Mouse (Mus musculus) 416B (cell line): ENCODE measurements at regions not wholly inside any gene's neighbourhood (a gene's known extent, or its start where the extent isn't known, plus 50 kb on each side); places are given as distances from the start of the nearest gene placed in this dataset.

Source experiments
- DNase-seq: peaks from one replicate; pipeline ENCODE4 v3.0.0; 2011; ENCODE audit warnings: low read depth

DNA sequence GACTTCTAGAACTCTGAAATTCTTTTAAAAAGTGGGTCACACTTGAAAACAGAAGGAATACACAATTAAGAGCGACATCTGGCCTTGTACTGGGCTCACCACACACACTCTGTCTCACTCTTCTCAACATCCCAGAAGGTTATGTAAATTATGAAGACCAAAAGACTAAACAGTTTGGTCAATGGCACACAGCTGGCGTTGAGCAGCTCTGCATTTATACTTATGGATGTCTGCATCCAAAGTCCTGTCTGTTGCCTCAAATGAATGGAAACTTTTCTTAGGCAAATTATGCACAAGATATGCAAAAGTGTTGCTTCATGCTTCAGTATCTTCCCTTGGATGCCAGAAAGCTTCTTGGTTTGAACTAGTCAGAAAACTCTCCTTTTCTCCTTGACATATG lies 323.5 kb downstream of the Ppp3ca start:
- DNase-seq, result no peak

DNA sequence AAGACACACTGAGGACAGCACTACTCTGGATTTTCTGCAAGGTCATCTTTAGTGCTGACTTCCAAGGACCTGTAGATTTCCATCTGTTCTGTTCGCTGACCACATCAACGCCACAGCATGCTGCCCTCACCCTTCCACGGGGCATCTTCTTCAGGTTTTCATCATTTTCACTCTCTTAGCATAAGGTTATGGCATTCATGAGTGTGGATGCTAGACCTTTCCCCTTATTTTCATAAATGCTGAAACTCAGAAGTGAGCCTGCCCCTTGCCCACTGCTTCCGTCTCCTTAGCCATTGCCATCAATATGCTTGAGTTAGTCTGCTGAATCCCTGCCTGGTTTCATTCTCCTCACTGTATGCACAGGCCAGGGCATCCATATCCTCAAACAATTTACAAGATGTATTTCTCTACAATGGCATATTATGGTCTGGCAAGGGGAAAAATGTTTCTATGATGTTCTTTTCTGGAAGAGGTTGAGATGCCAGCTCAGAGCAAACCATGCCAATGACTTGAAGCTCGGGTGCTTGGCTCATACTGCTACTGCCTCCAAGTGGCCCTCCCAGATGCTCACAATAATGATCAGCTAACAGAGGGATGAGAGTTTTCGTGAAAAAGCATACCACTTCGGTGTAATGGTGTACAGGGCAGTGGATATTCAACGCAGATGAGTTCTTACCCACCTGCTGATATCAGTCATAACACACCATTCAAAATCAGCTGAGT lies 324.6 kb downstream of the Ppp3ca start:
- DNase-seq, result peak; percentile 14

DNA sequence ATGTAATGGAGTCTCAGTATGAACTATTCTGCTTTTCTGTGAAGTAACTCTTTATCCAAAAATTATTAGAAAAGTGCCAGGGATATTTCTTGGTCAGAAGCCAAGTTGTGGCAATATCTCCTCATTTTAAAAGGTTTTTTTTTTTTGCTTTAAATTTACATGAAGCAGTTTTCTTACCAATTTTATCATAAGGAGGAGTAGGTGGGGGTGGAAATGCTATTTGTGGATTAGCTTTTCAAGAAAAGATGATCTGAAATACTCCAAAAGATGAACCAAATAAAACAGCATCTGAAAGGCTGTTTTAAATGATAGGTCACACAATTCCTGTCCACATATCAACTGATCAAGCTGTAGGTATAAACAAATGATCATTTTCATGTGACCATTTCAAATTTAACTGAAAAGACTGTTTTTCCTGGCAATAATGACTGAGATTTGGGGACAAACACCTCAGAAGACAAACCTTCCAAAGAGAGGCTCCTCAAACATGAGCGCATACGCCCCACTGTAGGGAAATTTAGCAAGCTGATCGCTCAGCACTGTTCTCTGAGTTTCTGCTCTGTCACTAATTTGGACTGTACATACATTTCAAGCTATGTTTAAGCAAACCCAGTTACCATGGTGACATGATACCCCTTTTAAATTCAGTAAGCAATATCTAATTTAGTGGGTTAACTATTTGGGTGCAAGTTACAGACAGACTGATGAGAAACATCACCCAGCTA lies 325.8 kb downstream of the Ppp3ca start:
- no peak for DNase-seq

DNA sequence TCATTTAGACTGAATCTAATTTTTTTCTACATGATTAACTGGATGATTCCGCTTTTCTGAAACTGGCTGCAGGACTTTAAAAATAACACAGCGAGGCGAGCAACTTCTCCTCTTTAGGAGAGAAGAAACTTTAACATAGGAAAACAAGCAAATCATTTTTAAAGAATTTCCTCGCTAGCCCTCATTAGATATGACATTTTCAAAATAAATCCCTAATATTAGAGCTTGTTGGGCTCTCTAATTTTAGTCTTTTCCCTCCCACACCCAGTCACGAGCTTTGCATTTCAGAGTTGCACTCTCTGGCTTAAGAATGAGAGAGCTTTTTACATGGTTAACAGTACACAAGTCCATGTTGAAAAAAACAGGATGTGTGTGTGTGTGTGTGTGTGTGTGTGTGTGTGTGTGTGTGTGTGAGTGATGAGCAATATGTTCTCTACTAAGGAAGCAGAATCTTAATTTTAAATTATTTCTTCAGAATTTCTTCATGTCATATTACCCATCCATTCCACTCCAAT lies 326.5 kb downstream of the Ppp3ca start:
- DNase-seq, result peak; percentile 10

DNA sequence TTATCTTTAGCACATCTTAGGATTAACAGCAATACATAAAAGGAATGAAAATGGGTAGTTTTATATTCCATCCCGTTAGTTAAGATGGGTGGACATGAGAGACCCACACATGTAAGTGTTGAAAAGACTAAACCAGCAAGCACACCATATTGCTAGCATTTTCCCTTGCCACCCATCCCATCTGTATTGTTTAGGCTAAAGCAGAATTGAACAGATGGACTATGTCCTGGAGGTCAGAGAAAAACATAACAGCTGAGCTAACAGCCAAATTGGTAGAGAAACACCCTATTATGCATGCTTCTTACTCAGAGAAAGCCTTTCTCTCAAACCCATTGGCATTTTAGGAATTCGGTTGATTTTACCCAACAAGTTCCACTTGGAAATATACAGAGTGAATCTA lies 329.3 kb upstream of the Emcn start:
- DNase-seq, result no peak

DNA sequence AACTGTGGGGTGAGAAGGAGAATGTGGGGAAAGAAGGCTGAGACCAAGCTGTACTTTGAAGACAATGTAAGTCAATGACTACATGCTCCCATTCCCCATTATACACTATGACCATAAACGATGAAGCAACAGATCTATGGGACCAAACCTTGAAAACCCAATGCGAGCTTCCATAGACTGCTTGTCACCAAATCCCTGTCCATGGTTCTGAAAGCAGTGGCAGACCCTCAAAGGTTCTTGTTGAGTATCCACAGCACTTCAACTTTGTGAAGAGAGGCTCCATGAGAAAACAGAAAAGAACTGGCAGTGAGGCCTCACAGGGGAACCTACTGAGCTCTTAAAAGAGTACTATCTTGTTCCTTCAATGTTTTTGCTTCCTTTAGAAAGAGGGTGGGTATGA lies 326.2 kb upstream of the Emcn start:
- peak; percentile 67 for DNase-seq

DNA sequence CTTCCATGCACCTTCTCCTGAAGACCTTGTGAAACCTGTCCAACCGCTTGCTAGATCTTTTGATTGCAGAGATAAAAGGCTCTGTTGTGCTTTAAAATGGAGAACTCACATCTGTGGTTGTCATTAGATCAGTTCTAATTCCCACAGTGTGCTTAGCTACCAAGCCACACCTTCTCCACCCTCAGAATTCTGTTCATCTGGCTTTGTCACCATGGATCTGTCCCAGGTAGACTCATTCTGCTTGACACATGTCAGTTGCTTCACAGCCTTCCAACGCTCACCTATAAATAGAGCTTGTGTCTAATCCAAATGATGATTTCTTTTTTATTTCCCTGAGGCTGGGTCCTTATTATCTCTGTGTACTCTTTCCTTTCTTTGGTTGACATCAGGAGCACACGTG lies 325.7 kb upstream of the Emcn start:
- DNase-seq, result no peak

DNA sequence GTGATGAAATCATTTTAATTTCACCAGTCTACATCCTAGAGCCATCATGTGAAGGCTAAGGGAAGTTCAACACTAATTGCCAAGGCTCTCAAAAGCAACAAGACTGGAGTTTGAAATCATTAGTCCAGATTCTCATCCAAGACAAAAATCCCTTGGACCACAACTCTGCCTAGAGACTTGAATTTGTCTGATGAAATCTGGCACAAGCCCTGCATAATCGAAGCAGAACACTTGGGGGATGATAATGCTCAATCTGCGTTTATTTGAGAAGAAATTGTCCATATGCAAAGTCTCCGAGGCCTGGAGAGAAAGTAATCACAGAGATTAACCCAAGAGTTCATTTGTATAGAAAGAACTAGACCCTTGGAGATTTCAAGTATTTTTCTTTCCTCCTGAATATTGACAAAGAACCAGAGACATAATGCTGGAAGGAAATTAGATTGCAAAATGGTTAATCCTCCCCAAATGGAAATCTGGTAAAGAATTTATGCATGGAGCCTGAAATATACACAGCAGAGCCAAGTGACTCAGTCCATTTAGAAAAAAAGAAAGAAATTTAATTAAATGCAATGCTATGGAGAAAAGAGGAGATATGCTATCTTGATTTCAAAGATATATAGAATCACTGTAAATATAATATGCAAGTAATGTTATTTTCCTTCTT lies 320.8 kb upstream of the Emcn start:
- DNase-seq, result no peak

DNA sequence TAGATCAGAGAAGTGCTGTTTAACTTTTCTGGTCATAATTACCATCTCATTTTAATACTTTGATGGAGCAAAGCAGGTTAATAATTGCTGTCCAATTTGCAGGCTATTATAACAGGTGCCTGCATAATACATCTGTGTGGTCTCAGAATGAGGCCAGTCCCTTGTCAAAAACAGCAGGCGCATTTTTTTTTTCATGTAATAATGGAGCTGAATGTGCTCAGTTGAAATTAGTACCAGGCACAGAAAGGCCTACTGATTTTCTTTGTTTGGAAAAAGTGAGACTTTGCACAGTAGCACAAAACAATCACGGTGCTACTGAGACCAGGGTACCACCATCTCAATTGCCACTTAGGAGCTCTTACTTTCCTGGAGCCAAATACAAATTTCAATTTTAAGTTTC lies 311.3 kb upstream of the Emcn start:
- DNase-seq, result no peak

DNA sequence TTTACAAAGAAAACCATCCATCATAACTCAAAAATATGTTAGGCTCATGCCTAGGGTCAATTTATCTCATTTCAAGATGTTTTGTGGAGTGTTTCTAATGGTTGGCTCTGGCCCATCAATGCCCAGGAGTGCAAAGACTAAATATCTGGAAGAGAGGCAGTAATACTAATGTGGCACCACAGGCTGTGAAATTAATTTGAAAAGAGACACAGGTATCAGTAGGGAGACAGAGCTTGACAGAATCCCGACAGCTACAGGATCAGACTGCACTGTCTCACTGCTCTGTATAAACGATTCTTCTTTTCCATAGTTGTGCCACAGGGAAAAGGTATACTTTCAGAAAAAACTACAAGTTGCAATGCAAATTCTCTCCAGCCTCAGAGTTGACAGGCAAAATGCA lies 308.1 kb upstream of the Emcn start:
- DNase-seq, result no peak

DNA sequence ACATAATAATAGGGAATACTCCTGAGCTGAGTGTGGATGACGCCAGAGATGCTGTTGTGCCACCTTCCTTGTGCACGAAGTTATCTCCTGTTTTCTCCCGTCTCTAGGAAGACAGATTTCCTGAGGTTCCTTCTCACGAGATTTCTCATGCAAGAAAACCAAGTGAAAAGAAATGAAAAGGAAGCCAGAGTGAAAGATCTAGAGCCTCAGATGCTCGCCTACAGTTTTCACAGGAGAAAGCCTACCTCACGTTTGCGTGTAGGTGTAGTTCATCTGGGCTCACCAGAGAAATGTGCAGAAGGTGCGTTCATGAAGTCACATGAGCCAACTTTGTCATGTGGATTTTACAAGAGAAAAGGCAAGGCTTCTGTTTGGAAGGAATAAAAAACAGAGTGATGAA lies 301.2 kb upstream of the Emcn start:
- no peak for DNase-seq

DNA sequence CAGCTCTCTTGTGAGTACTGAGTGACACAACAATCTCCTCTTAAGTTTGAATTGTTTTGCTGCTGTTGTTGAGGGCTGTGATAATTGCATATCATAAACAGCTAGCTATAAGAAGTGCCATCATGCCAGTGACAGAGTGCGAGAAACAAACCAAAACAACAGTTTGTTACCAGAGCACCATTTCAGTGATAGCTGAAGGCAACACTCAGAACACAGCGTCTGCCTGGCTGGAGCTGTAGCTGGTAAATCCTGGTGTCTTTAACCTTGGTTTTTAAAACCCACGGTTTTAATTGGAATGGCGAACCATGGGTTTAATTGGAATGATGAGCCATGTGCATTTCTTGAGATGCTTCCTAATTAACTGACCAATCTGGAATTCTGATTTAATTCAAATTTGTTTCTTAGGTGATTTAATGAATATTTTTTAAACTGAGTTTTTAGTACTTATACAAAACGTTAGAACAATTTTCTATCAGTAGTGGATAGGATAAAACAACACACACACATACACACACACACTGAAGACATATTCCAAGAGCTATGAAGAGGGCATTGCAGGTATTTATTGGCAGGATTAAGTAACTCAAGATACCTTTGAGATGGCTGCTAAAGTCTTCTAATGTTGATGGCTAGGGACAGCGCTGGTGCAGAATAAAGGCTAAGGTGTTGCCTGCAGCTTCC lies 284.2 kb upstream of the Emcn start:
- no peak for DNase-seq

DNA sequence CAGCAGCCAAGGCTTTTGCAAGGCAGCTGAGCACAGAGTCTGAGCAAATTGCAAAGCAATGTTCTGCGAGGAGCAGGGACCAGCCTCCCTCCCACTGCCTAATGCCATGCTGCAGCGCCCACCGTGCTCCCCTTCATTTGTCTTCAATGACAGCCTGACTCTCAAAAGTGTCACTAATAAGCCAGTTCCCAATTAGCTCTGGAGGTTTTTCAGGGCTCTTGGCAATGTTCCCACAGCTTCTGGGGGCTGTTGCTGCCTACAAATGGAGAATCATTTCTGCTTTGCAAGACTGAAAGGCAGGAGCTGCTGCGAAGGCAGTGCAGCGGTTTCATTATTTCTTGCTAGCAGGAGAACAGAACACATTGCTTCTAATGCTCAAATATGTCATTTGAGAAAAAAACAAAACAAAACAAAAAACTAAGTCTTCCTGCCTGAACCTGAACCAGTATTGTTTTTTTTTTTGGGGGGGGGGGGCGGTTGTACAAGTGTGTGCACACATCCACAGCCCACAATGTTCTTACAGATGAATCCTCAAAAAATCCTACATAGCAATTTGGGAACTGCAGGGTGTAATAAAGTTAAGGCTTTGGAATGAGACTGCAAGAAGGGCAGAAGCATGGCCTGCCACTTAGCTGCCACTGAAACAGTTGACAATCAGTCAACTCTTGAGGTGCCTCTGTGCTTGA lies 283.5 kb upstream of the Emcn start:
- no peak for DNase-seq

DNA sequence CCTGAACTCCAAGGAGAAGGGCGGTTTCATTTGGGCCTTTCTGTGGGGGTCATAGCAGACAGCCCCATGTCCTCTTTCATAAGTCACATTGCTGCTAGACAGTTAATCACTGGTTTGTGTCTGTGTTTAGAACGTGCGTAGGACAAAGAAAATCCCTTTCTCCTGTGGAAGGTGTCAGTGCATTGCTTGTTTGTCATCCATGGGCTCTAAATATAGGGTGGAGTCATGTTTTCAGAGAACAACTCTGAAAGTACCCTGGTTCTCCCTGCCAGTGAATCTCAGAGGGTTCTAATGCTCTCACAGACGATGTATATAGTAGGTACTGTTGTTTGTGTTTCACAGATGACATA lies 283.0 kb upstream of the Emcn start:
- no peak for DNase-seq

DNA sequence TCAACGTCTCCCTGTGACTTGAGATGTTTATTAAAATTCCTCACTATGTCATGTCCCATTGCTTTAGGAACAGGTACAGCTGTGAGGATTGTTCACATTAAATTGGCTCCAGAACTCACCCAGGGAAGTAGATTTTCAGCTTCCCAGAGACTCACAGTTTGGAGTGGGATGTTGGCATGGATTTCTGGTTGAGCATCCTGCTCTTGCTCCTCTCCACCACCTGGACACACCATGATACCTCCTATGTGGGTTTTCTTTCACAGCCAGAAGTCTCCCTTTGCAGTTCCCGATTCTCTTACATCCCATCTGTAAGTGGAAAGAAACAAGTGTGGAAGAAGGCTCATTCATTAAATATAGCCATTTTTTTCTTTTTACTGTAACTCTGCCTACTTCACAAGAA lies 278.8 kb upstream of the Emcn start:
- DNase-seq, result no peak

DNA sequence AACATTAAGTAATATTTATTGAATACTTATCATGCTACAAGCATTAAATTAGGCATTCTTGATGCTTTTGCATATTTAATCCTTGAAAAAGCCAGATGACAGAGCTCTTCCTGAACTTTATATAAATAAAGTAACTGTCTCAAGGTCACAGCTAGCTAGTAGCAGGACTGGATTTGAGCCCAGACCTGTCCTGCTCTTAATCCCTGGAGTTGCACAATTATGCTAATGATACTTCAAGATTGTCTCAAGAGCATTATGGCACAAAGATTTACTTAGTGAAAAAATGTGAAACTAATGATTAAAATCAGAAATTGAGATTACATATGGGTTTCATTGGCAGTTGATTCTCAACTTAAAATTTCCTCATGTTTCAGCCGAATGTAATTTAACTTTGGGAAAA lies 273.5 kb upstream of the Emcn start:
- no peak for DNase-seq

DNA sequence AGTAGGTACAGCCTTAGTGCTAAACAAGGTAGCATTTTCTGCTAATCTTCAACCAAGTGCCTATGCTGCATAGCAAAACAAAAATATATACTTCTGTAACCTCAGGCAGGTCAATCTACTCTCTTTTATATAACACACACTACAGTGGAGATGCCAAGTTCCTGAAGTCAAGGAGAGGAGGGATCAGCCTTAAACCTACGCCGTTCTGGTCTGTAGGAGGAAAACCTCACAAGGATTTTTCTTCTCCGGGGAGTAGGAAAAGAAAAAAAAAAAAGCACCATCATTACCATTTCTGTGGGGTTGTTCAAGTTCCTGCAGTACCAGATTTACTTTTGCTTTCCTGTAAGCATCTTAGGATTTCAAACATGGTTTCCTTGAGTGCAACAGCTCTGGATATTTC lies 271.5 kb upstream of the Emcn start:
- no peak for DNase-seq

DNA sequence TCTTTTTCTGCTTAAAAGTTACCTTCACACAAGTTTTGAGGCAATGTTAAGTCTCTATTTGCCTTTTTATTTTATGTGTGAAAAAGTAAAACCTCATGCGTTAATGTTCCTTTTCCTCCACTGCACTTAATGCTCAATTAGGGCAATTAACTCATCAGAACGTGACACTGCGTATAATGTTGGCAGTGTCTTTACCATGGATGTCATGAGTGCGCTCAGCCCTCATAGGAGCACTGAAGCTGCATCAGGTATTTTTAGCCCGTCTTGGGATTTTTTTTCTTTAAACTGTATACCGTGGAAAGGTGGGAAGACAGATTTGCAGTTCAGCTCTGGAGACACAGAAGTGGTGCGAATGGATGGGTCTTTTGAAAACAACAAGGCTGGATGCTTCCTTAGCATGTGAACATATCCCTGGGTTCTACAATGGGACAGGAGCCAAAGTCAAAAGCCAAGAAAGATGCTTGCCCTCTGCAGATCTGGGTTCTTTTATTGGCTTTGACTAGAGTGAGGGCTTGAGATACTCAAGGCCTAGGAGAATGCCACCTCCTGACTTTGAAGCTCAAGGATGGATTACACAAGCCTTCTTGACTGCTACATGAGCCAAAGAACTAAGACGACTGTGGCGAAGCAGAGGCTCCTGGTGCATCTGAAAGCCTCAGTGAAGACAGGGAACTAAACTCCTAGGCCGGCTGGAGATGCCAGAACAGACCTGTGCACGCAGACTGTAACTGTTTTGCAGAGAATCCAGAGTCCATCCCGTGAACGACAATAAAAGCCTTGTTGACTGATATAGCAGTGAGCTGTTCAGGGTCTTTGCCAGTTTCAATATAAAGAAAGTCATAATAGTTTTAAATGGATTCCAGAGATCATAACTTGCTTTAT lies 262.9 kb upstream of the Emcn start:
- no peak for DNase-seq

DNA sequence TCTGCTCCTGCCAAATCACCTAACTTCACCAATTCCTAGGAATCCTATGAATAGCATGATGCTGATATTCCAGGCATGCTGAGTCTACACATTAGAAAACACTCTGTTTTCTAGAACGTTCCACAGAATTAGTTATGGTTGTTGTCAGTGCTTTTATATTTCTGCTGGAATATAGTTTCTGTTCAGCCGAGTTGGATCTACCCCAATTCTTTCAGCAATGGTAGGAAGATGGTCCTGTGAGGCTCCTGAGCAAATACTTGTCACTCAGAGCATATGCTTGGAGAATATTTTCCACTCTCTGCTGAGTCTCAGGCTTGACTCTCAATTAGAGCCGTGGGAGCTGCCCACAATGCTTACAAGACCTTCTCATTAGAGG lies 262.3 kb upstream of the Emcn start:
- DNase-seq, result no peak

DNA sequence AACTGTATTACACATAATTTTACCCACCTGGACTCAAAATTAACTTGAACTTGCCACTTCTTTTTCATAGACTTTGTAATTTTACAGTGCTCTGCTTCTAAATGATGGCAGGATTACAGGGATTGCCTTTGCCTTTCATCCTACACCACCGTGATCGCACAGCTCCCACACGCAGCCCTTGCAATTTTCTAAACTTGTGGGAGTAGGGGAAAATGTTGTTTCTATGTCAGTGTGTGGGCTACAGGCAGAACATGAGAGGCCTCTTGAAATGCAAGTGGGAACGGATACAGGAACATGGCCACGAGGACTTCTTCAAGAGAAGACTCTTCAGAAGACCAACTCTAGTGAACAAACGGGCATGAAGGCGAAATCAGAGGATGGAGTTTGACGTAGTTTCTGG lies 254.0 kb upstream of the Emcn start:
- DNase-seq, result no peak
